Mouse (Mus musculus) megakaryocyte, embryonic 14.5 days (primary cell): ENCODE results near the gene Bet1l.

Source experiments
- FLI1 ChIP-seq: IDR thresholded peaks from 2 replicates; pipeline ENCODE4 v1.6.1; 2012; ENCODE audit warnings: low read length, inconsistent platforms, mixed read lengths
- GATA1 ChIP-seq: IDR thresholded peaks from 3 replicates; pipeline ENCODE4 v1.6.1; 2012; ENCODE audit warnings: mixed read lengths, low read length, inconsistent platforms, borderline replicate concordance

DNA sequence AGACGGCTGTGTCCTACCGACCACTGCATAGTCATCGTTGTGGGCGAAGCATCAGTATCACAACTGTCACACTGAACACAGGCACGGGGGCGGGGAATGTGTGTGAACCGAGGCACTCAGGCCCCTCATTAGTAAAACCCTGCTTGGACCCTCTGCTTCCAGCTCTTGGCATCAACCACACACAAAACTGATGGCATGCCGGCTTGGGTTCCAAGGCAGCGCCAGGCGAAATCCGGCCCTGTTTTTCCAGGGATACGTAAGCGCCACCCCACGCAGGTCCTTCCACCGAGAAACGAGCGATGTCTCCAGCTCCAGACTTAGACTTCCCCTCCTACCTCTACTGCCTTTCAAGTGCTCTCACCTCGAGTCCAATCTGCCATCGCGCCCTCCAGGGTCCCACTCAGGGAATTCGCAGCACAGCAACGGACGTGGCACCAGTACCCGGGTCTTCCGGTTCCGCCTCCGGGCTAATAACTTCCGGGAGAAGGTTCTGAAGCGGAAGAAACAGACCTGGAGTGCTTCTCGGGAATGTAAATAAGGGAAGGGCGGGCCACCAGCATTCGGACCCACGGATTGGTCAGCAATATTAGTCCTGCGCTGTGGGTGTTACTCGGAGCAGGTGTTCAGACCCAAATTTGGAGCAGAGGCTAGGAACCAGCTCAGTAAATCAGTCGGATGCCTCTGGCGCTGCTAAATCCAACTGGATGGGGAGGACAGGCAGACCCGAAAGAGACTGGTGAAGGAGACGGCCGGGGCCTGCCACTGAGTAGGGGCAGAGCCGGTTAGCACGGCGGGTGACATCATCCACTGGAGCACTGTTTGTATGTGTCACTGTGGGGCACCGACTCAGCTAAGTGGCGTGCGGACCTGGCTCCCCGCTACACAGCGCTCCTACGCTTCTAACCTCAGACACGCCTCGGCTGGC, 1.3 kb downstream of the Bet1l start, which contains the start of gene Gm45785:
- TF ChIP-seq FLI1 (peak; percentile 15; the same call in 1 of the 2 replicates), GATA1 (no peak)
